In genomic region chr12:35534114-35534753, GRCm38 (mm10) we compare ENCODE assay signal across 8 mouse cellular contexts. TPM values are rescaled to one million over a fixed set of nuclear protein-coding genes. Genes with fewer than 3 reads are reported as not detected.
A peak's percentile ranks its signal among the peaks of the same experiment; 100 is the strongest.
DNase-seq lines count a peak whose midpoint lies in the region; ATAC-seq and TF ChIP-seq lines count a peak whose summit lies in the region.

No protein-coding gene starts in this region.

- DNase-seq in B cell, adult 2 months, result peak; percentile 43 to 52
- DNase-seq in Patski (ENCODE audit: low read depth, low spot score), result no peak
- DNase-seq in forebrain, embryonic 10.5 days (ENCODE audit: extremely low spot score, low spot score), result peak; percentile 25
- peak; percentile 23 for DNase-seq in left cerebral cortex, adult 11 months (ENCODE audit: low spot score)
- DNase-seq in lung, postnatal 10 days, result peak; percentile 43
- DNase-seq in retina, embryonic 14.5 days (ENCODE audit: low spot score), result peak; percentile 28

- peak; percentile 40 for TF ChIP-seq CTCF in Patski (IDR thresholded peaks at IDR 0.05)

- CTCF ChIA-PET in Patski (lab: Charles Lee), result interaction anchor here (1.0 to 4.1 kb wide), 2 partner anchors 226 to 297 kb away, joined by 3 to 24 read pairs; no protein-coding TSS in a partner anchor

- no peaks in the 10 kb centered on the region for H3K36me3 ChIP-seq in forebrain, embryonic 10.5 days (replicated peaks)
- no peaks in the 10 kb centered on the region for H3K36me3 ChIP-seq in hindbrain, embryonic 13.5 days

- peak overlapping the region; percentile 80 for H3K4me3 ChIP-seq in forebrain, embryonic 10.5 days
- peak overlapping the region; percentile 83 for H3K4me3 ChIP-seq in hindbrain, embryonic 13.5 days

- H3K27ac ChIP-seq in forebrain, embryonic 10.5 days, result peak overlapping the region; percentile 81
- H3K27ac ChIP-seq in hindbrain, embryonic 13.5 days, result peak overlapping the region; percentile 60

- POLR2A ChIA-PET in Patski (lab: Charles Lee), result interaction anchor here (0.6 kb wide), 1 partner anchor 226 kb away, joined by 5 read pairs; no protein-coding TSS in a partner anchor

- peak; percentile 61 for ATAC-seq in Patski
- peak; percentile 86 for ATAC-seq in hindbrain, embryonic 13.5 days (ENCODE audit: low FRiP score)
- ATAC-seq in granulocyte monocyte progenitor cell, adult 5-6 weeks (replicated peaks; ENCODE audit: poor library complexity, severe bottlenecking), result no peak; the same call in 1 of the 2 replicates

- peak overlapping the region; percentile 85 for H3K9ac ChIP-seq in hindbrain, embryonic 13.5 days

- in situ Hi-C loops in Patski (cut with MboI; ENCODE audit: low pct_unique_long_range_greater_than_20kb), result loop anchor here (5.0 to 10.0 kb wide), 3 partner anchors 138 to 351 kb away; no protein-coding TSS in a partner anchor

- no peaks in the 10 kb centered on the region for H3K9me3 ChIP-seq in forebrain, embryonic 10.5 days
- H3K9me3 ChIP-seq in hindbrain, embryonic 13.5 days, result no peaks in the 10 kb centered on the region

- peaks cover 12% of the 10 kb centered on the region for H3K4me1 ChIP-seq in forebrain, embryonic 10.5 days
- no peaks in the 10 kb centered on the region for H3K4me1 ChIP-seq in hindbrain, embryonic 13.5 days (replicated peaks)

- WGBS in forebrain, embryonic 10.5 days, result under 1% methylated on average over 49 of the region's 49 CpGs
- 1% methylated on average over 47 of the region's 49 CpGs for WGBS in hindbrain, embryonic 13.5 days

- peak overlapping the region; percentile 94 for H3K4me2 ChIP-seq in hindbrain, embryonic 13.5 days

- H3K27me3 ChIP-seq in Patski, result no peaks in the 10 kb centered on the region
- H3K27me3 ChIP-seq in forebrain, embryonic 10.5 days (ENCODE audit: poor library complexity, severe bottlenecking), result peaks cover 21% of the 10 kb centered on the region
- peaks cover 3% of the 10 kb centered on the region; the same call in 1 of the 2 replicates for H3K27me3 ChIP-seq in hindbrain, embryonic 13.5 days

RNA-seq across cellular contexts. Expression of gene Ahr, which starts 0.6 kb away (rescaled TPM):
- polyA plus RNA-seq in Patski (2021), result 9.7 TPM
- polyA plus RNA-seq in forebrain, embryonic 10.5 days (2016; fragmentation: Nextera tagmentation; extraction: Ambion mirVana), result 1.4 and 1.8 TPM in 2 replicates
- polyA plus RNA-seq in hindbrain, embryonic 13.5 days (2015; fragmentation: Nextera tagmentation; extraction: Ambion mirVana), result 2.5 and 3.9 TPM in 2 replicates
- 2.5 and 3.8 TPM in 2 replicates for total RNA-seq in granulocyte monocyte progenitor cell, adult 5-6 weeks (2014; fragmentation: Nextera tagmentation)
- total RNA-seq in granulocyte monocyte progenitor cell, adult 5-6 weeks (2017), result 1.3 and 1.5 TPM in 2 replicates
